Mouse (Mus musculus) cerebral cortex, adult 2 months (tissue): ENCODE results near the gene Arl16.

ENCODE experiments used
- WGBS: fragments of 180-500 bp; shearing (Covaris S2); methylation state at CpG from one replicate; pipeline ENCODE4 v1.1.7; 2018; 5-methylcytosine and 5-hydroxymethylcytosine counted together

Arl16 gene

DNA sequence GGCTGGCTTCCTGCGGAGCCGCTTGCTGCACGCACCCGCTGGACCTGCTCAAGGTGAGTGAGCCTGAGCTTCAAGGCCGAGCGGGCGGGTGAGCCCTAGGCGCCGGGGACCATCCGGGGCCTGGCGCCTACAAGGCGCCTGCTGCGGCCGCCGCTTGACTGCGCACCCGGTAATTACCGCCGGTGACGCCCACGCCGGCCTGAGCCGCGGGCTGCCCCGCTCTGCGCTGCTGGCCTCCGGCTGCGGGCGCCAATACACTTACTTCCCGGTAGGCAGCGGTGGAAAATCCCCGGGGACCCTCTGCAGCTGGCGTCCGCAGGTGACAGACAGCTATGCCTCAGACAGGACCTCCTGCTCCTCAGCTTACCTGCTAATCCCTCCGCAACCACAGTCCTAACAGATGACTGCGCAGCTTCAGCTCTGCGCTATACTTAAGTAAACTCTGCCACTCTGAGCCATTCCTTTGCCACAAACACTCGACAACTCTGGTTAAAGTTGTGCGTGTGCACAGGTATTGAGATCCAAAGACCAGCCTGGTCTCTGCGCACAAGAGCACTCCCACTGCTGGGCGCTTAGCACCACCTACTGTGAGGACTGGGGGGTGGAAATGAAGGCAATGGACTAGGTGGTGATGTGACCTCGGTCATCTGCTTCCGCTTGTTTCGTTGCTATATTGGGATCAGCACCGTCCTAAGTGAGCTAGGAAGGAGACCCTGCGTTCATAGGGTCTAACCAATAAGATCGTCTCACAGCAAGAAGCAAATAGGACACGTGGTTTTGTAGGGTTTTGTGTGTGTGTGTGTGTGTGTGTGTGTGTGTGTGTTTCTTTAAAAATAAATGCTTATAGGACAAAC lies 24.8 kb upstream of the Arl16 start:
- under 1% methylated on average over 48 of the region's 48 CpGs for WGBS

DNA sequence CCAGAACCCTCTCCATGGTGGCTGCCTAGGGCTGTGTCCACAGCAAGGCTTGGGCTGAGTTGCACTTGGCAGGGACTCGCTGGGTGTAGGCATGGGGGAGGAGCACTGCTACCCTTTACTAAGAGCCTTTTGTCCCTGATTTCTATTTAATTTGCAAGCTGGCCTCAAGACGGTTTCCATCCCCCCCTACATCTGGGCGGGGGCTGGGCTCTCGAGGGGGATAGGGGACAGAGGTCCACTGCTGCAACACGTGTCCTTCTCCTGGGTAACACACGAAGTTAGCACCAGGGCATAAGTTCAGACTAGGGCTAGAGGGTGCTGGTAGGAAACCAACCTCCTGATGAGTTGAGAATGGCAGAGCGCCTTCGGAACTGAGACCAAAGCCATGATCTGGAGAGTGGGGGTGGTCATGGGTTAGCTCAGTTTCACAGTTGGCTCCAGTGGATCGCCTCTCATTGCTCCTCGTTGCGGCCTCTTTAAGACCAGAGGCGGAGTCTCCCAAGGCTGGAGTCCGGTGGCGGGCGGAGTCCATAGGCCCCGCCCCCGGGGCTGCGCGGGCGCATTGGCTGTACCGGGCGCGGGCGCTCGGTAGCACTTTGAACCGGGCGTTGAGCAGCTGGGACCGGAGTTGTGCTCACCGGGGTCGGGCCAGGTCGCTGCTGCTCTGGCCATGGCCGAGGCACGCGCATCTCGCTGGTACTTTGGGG lies 24.1 kb upstream of the Arl16 start, which contains the start of gene Slc25a10:
Gene Slc25a10 (plus strand): TSS at position 524 of the 707 bp plus-strand sequence.
- under 1% methylated on average over 35 of the region's 35 CpGs for WGBS

DNA sequence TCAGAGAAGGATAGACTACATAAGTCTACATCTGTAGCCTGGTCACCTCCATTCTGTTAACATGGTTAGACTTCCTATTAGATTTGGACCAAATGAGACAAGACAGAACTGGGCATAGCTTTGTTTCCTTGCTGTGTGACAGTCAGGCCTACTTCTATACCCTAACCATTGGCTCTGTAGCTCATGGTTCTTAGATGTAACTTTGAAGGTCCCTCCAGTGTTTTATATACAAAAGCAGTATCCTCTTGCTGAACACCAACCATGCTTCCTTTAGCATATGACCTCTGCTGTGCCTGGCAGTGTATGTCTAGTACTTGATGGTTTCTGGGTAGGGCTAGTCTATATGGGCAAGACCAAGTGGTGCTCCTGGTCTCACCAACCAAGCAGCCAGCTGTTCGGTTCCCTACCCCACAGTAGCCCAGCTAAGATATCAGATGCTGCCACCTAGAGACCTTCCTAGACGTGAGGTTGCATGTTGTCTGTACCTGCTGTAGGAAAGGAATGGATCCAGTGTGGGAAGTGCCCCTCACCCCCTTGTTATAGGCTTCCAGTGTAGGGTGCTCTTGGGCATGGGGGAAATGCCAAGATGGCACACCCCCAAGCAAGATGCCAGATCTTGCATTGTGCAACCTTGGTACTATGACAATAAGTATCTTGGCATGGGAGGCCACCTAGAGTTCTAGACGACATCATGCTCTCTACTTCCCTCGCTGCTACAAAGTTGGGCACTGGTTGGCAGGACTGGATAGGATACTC lies 23.1 kb upstream of the Arl16 start:
- WGBS = 24% methylated on average over 4 of the region's 4 CpGs

DNA sequence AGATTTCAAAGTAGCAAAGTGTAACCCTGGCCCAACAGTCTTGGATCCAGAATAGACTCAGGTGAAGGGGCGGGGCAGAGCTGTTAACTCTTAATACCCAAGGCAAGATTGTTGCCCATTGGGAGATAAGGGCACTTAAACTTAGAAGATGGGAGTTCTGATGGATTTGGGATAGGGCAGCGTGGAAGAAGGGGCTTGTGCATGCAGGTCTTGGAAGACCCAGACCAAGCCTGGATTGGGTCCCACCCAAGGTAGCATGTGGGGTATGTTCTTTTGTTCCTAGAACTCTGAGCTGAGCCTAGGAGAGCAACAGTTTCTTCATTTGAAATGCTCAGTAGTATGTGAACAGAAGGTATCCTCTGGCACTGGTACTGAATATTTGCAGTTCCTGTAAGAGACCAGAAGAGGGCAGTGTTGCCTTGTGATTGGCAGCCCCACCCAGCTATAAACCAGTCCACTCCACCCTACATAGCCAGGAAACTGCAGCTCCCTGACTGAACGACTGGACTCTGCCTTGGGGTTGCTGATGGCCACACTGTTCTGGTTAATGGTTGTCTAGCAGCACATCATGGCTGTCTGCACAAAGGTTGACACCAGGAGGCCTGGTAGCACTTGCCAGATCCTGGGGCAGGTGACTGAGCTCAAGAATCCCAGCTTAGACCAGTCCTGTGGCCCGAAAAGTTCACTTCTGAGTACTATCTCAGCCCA lies 21.8 kb upstream of the Arl16 start:
- 58% methylated on average over 4 of the region's 4 CpGs for WGBS

- 60% methylated on average over 4 of the region's 4 CpGs for WGBS
These were observed 21.1 kb upstream of the Arl16 start for GRCm38 (mm10) chr11:120488516-120488915.

DNA sequence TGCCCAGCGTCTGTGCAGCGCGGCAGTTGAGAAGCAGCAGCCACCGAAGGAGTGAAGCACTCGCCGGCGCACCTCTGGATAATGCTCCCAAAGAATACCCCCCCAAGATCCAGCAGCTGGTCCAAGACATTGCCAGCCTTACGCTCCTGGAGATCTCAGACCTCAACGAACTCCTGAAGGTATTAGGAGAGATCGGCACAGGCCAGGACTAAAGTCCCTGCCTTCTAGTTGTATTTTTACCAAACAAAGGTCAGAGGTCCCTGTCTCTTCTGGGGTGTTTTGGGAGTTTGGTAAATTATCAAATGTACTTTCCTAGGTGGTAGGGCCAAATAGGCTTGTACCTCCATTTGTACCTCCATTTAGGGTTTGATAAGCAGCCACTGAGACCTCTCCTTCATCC lies 17.8 kb upstream of the Arl16 start:
- 5% methylated on average over 10 of the region's 10 CpGs for WGBS

DNA sequence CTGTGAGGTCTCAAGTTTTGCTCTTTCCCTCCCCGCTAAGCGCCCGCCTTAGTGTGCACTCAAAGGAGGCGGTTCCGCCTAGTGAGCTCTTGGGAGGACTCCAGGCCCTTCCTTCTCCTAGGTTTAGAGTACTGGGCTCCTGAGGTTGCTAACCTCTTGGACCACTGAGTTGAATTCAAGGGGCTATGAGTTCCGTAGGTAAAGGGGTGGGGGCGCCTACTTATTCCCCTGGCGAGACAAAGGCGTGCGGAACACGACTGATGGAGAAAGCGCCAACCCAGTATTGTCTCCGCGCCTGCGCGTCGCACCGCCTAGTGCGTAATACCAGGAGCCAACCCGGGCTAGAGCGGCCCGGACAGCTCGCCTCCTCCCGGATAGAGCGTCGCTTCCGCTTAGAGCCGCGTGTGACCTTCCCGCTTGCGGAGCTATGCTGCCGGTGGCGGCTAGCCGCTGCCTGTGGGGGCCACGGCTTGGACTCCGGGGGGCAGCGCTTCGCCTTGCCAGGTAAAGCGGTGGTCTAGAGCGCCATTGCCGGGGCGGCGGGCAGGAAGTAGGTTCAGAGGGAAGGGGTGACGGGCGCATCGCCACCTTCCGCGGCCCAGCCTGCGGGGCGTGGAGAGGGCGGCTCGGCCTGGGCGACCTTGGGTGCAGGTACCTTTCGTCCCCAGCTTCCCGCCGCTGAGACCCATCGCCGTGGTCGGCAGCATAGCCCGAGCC lies 17.0 kb upstream of the Arl16 start, which contains the start of gene Mrpl12:
Gene Mrpl12 (plus strand): TSS at position 349 of the 717 bp plus-strand sequence.
- under 1% methylated on average over 60 of the region's 60 CpGs for WGBS

DNA sequence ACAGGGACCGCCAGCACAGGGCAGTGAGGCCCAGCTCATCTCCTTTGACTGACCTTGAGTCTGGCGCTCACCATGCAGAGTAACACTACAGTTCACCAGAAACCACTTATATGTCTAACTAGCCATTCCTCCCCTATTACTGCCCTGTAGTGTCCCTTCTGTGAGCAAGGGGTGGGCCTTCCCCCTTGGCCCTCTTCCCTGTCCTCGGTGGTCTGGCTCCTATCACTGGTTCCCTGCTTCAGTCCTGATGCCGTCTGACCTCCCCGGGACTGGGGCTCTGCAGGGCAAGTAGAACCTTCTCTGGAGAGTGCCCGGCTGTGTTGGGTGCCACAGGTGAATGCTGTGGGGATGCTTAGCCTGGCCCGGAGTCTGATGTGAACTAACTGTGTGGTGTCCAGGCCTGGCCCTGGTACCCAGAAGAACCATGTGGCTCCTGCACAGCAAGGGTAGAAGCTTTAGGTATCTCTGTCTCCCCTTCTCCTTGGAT lies 16.1 kb upstream of the Arl16 start:
- 82% methylated on average over 7 of the region's 7 CpGs for WGBS

DNA sequence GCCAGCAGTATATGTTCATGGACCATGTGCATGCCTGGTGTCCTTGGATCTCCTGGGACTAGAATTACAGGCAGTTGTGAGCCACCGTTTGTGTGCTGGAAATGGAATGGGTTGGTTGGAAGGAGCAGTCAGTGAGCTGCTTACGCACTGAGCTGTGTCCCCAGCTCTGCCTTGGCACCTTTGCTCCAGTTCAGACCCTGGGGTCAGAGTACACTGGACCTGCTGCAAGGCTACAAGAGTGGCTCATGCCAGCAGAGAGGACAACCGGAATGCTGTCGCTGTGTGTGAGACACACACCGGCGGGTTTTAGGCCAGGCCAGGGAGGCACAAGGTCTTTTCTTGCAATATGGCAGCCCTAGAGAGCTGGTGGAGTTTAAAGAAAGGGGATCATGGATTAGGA lies 4.6 kb upstream of the Arl16 start:
- 97% methylated on average over 6 of the region's 6 CpGs for WGBS

- WGBS = under 1% methylated on average over 33 of the region's 33 CpGs
These were observed 307 bp upstream of the Arl16 start for GRCm38 (mm10) chr11:120467736-120468092.

GRCm38 (mm10) chr11:120465521-120465920 lies 1.9 kb downstream of the Arl16 start:
- 75% methylated on average over 4 of the region's 4 CpGs for WGBS

DNA sequence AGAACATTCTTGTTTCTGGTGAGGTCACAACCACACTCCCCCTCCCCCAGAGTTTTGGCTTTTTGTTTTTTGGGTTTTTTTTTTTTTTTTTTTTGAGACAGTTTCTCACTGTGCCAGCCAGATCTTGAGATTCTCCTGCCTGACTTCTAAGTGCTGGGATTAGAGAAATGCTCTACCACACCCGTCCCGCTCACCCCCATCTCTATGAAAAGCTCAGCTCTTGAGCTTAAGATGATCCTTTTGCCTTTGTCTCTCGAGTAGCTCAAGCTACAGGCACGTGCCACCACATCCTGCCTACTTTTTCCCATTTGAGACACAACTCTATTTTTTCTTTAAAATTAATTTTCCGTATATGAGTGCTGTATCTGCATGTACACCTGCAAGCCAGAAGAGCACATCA lies 3.0 kb downstream of the Arl16 start:
- 78% methylated on average over 5 of the region's 5 CpGs for WGBS

- WGBS = 90% methylated on average over 2 of the region's 2 CpGs
These were observed 3.9 kb downstream of the Arl16 start for GRCm38 (mm10) chr11:120463536-120463935.

DNA sequence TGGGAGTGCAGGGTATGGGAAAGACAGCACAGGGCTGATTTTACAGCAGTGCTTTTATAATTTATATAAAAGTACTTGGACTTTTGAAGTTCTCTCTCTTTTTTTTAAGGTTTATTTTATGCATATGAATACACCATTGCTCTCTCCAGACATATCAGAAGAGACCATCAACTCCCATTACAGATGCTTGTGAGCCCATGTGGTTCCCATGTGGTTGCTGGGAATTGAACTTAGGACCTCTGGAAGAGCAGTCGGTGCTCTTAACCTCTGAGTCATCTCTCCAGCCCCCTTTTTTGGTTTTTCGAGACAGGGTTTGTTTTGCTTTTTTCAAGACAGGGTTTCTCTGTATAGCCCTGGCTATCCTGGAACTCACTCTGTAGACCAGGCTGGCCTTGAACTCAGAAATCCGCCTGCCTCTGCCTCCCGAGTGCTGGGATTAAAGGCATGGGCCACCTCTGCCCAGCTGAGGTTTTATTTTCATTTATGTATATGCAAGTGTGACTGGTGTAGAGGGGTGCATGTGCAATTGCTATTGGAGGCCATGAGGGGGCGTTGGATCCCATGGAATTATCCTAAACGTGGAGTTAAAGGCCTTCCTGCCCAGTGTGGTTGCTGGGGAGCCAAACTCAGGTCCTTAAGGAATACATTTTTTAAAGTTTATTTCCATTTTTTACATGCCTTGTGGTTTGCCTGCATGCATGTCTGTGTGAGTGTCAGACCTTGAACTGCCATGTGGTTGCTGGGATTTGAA lies 8.4 kb downstream of the Arl16 start:
- WGBS = 59% methylated on average over 6 of the region's 6 CpGs

GRCm38 (mm10) chr11:120457772-120458751 lies 9.3 kb downstream of the Arl16 start, which contains the start of the genes Oxld1 and Ccdc137:
Oxld1 (minus strand) TSS chr11:120458068.
Ccdc137 (plus strand) TSS chr11:120458115.
- WGBS = 2% methylated on average over 62 of the region's 62 CpGs

DNA sequence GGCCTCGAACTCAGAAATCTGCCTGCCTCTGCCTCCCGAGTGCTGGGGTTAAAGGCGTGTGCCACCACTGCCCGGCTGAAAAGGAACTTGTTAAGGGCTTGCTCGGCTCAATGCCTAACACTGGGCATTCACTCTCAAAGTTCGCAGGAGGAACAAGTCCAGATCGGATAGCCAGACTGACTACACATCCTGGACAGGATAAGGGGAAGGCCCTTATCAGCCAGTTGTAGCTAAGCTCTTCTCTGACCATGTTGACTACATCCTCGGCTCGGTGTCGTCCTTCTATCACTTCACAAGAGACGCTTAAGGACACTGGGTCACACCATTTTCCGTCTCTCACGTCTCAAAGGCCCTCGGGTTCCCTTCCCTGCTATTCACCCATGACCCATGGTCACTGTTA lies 10.0 kb downstream of the Arl16 start:
- 22% methylated on average over 14 of the region's 14 CpGs for WGBS

GRCm38 (mm10) chr11:120455413-120455812 lies 12.0 kb downstream of the Arl16 start:
- WGBS = 95% methylated on average over 7 of the region's 7 CpGs

DNA sequence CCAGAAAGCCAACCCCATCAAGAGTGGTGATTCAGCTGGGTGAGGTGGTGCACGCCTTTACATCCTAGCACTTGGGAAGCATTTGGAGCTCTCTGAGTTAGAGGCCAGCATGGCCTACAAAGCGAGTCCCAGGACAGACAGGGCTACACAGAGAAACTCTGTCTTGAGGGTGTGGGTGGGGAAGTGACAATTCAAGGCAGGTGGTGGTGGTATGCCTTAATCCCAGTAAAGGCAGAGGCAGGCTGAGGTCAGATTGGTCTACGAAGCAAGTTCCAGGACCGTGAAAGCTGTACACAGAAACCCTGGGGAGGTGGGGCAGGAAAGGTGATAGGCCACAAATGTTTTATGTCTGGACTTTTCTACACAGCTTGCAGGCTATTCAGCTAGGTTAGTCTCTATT lies 12.4 kb downstream of the Arl16 start:
- 79% methylated on average over 4 of the region's 4 CpGs for WGBS

DNA sequence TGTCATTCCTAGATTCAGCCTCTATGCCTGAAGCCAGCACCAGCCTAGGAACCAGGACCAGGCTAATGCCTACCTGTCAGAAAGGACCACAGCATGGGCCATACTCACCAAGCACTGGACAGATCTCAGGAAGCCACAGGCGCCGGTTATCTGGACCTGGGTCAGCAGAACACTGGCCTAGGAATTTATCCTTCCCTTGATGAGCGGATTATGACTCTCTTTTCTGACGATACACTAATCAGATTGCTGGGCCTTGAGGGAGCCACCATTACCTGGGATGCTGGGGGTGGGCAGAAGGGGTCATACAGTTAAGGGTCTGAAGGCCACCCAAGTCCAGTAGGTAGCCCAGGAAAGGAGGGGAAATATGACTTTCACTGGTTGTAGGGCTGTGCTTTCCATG lies 14.1 kb downstream of the Arl16 start, which contains the start of gene Pde6g:
Gene Pde6g (minus strand): TSS at position 195 of the 400 bp plus-strand sequence.
- 91% methylated on average over 4 of the region's 4 CpGs for WGBS
